Comparison of ENCODE assay signal across 12 mouse cellular contexts in genomic region chr17:88581511-88582021, GRCm38 (mm10). TPM values are rescaled to one million over a fixed set of nuclear protein-coding genes. Genes with fewer than 3 reads are reported as not detected.
A peak's percentile ranks its signal among the peaks of the same experiment; 100 is the strongest.
DNase-seq lines count a peak whose midpoint lies in the region; ATAC-seq and TF ChIP-seq lines count a peak whose summit lies in the region.
"Had no signal": no experiment of that assay in that cellular context is flagged by ENCODE, and none has a peak within 500 bp of the region (broad histone marks: within the 10 kb centered on the region; RNA-seq: fewer than 3 reads in every experiment).

No protein-coding gene starts in this region.

- H3K9ac ChIP-seq in heart, embryonic 12.5 days: no peak overlapping the region
- no peak overlapping the region for H3K9ac ChIP-seq in intestine, embryonic 14.5 days (ENCODE audit: low read length)
- H3K9ac ChIP-seq: forebrain, embryonic 13.5 days had no signal

- no peaks in the 10 kb centered on the region for H3K27me3 ChIP-seq in heart, embryonic 12.5 days (replicated peaks)
- no peaks in the 10 kb centered on the region for H3K27me3 ChIP-seq in intestine, embryonic 14.5 days (replicated peaks; ENCODE audit: control insufficient read depth, insufficient read depth, low read length)
- no peaks in the 10 kb centered on the region for H3K27me3 ChIP-seq in spleen, adult 2 months (ENCODE audit: control insufficient read depth, insufficient read depth, low read length)
- H3K27me3 ChIP-seq: forebrain, embryonic 13.5 days had no signal

- no peak overlapping the region for H3K4me3 ChIP-seq in heart, embryonic 12.5 days
- H3K4me3 ChIP-seq in intestine, embryonic 14.5 days (ENCODE audit: low read depth, low read length): no peak overlapping the region
- no peak overlapping the region for H3K4me3 ChIP-seq in spleen, adult 2 months (ENCODE audit: extremely low read depth, insufficient read depth, insufficient read length)
- H3K4me3 ChIP-seq: forebrain, embryonic 13.5 days had no signal

- no peak for TF ChIP-seq CTCF in spleen, adult 2 months (IDR thresholded peaks at IDR 0.05; ENCODE audit: extremely low read depth, insufficient read depth, insufficient read length, insufficient replicate concordance)

- DNase-seq in heart, adult 8-10 months (ENCODE audit: low spot score): peak; percentile 63
- no peak for DNase-seq in intestine, embryonic 14.5 days (ENCODE audit: low spot score)
- peak; percentile 47 to 62 for DNase-seq in spleen, adult 2 months (ENCODE audit: low read depth in 1 of 2, low spot score in 2 of 2)
- no peak for DNase-seq in left cerebral cortex, postnatal 4 days
- no peak for DNase-seq in right cerebral cortex, postnatal 25 days
- DNase-seq: adrenal gland, adult 2 months; embryo, embryonic 11 days had no signal

- 67% methylated on average over 6 of the region's 6 CpGs for WGBS in heart, embryonic 12.5 days
- WGBS in intestine, embryonic 14.5 days: 44% methylated on average over 6 of the region's 6 CpGs
- WGBS in spleen, adult 2 months: 12% methylated on average over 6 of the region's 6 CpGs

- H3K4me1 ChIP-seq in heart, embryonic 12.5 days (replicated peaks): no peaks in the 10 kb centered on the region
- H3K4me1 ChIP-seq in intestine, embryonic 14.5 days (replicated peaks; ENCODE audit: control insufficient read depth, insufficient read depth, low read length): peaks cover 11% of the 10 kb centered on the region
- H3K4me1 ChIP-seq in spleen, adult 2 months (ENCODE audit: control insufficient read depth, insufficient read depth, insufficient read length): peaks cover 21% of the 10 kb centered on the region; the same call in 1 of the 2 replicates
- H3K4me1 ChIP-seq: forebrain, embryonic 13.5 days had no signal

- no peaks in the 10 kb centered on the region for H3K9me3 ChIP-seq in heart, embryonic 12.5 days (replicated peaks)
- H3K9me3 ChIP-seq in intestine, embryonic 14.5 days (ENCODE audit: control insufficient read depth, low read length): no peaks in the 10 kb centered on the region
- H3K9me3 ChIP-seq: forebrain, embryonic 13.5 days had no signal

- TF ChIP-seq POLR2A in spleen, adult 2 months (IDR thresholded peaks at IDR 0.05; ENCODE audit: low read depth, low read length): peak; percentile 51; the same call in 1 of the 2 replicates

- intact Hi-C loops in left cerebral cortex, postnatal 4 days (cut with DNase I): no loop called here

- no peak overlapping the region for H3K4me2 ChIP-seq in heart, embryonic 12.5 days
- H3K4me2 ChIP-seq in intestine, embryonic 14.5 days (ENCODE audit: low read length): no peak overlapping the region
- H3K4me2 ChIP-seq: forebrain, embryonic 13.5 days had no signal

- peaks cover 79% of the 10 kb centered on the region for H3K36me3 ChIP-seq in heart, embryonic 12.5 days
- H3K36me3 ChIP-seq in intestine, embryonic 14.5 days (ENCODE audit: control insufficient read depth, insufficient read depth, low read length): peaks cover 77% of the 10 kb centered on the region
- peaks cover 24% of the 10 kb centered on the region for H3K36me3 ChIP-seq in spleen, adult 2 months (ENCODE audit: control insufficient read depth, insufficient read depth, low read length)

- no peak overlapping the region for H3K27ac ChIP-seq in heart, embryonic 12.5 days (ENCODE audit: poor library complexity, severe bottlenecking)
- peak overlapping the region; percentile 7; the same call in 1 of the 2 replicates for H3K27ac ChIP-seq in intestine, embryonic 14.5 days (ENCODE audit: low read depth)
- H3K27ac ChIP-seq in spleen, adult 2 months (ENCODE audit: insufficient read depth, low read length): peak overlapping the region; percentile 94
- H3K27ac ChIP-seq: forebrain, embryonic 13.5 days; macrophage had no signal

- ATAC-seq in heart, embryonic 12.5 days (ENCODE audit: insufficient number of reproducible peaks, low FRiP score): no peak
- peak; percentile 89 for ATAC-seq in CD4-positive, CD25-positive, alpha-beta regulatory T cell, adult 4 months
- ATAC-seq in intestine, embryonic 14.5 days (replicated peaks; ENCODE audit: low FRiP score, low TSS enrichment, low read depth): no peak
- no peak for ATAC-seq in erythroblast, adult 5-6 weeks (replicated peaks; ENCODE audit: low FRiP score, poor library complexity, severe bottlenecking)
- ATAC-seq: forebrain, embryonic 13.5 days had no signal

RNA-seq across cellular contexts. Expression of gene Ston1, which starts 15.9 kb away (rescaled TPM):
- 10 to 100 TPM; 15.0 to 20.7 (median 18.0) TPM for total RNA-seq in heart, adult 8-10 months (2022)
- polyA plus RNA-seq in heart, embryonic 12.5 days (2016; fragmentation: Nextera tagmentation; extraction: Ambion mirVana): 5.4 and 8.4 TPM in 2 replicates
- polyA plus RNA-seq in CD4-positive, CD25-positive, alpha-beta regulatory T cell, adult 4 months (2017; shearing (Covaris generic)): 1 to 10 TPM; 2.1 to 2.9 TPM
- 9.9 and 10.7 TPM in 2 replicates for polyA plus RNA-seq in intestine, embryonic 14.5 days (2014; fragmentation: Nextera tagmentation; extraction: Ambion mirVana)
- polyA plus RNA-seq in spleen, adult 2 months (2012; rRNA removed): 7.4 and 9.3 TPM in 2 replicates
- total RNA-seq in erythroblast, adult 5-6 weeks (2015; ENCODE audit: low replicate concordance): not detected in 2 replicates
- not detected in 2 replicates for total RNA-seq in erythroblast, adult 5-6 weeks (2017; ENCODE audit: low replicate concordance)
- total RNA-seq in left cerebral cortex, postnatal 4 days (2021): 10 to 100 TPM in 1 of 2 experiments, 1 to 10 TPM in 1; 9.1 to 11.1 TPM

RNA-seq across cellular contexts. Expression of gene Ppp1r21, which starts 51.6 kb away (rescaled TPM):
- total RNA-seq in heart, adult 8-10 months (2022): 10 to 100 TPM in 1 of 4 experiments, 1 to 10 TPM in 3; 6.3 to 11.3 (median 9.1) TPM
- polyA plus RNA-seq in heart, embryonic 12.5 days (2016; fragmentation: Nextera tagmentation; extraction: Ambion mirVana): 12.4 and 16.1 TPM in 2 replicates
- 10 to 100 TPM; 26.4 to 39.4 TPM for polyA plus RNA-seq in CD4-positive, CD25-positive, alpha-beta regulatory T cell, adult 4 months (2017; shearing (Covaris generic))
- polyA plus RNA-seq in intestine, embryonic 14.5 days (2014; fragmentation: Nextera tagmentation; extraction: Ambion mirVana): 29.5 and 30.1 TPM in 2 replicates
- polyA plus RNA-seq in spleen, adult 2 months (2012; rRNA removed): 27.4 and 28.5 TPM in 2 replicates
- total RNA-seq in erythroblast, adult 5-6 weeks (2015; ENCODE audit: low replicate concordance): 15.9 and 16.3 TPM in 2 replicates
- total RNA-seq in erythroblast, adult 5-6 weeks (2017; ENCODE audit: low replicate concordance): 12.8 and 13.6 TPM in 2 replicates
- 10 to 100 TPM; 71.4 to 71.6 TPM for total RNA-seq in left cerebral cortex, postnatal 4 days (2021)

Comparison
In these comparisons a context has a peak if more than half of its experiments do, and no peak if none do; other contexts are left out.
1. DNase-seq: peak in heart, adult 8-10 months (single experiment) and spleen, adult 2 months (2 of 2); none in intestine, embryonic 14.5 days (single experiment), left cerebral cortex, postnatal 4 days (single experiment) and right cerebral cortex, postnatal 25 days (single experiment).